Mouse (Mus musculus) hindbrain, embryonic 10.5 days (tissue): ENCODE data around the gene Ints7. TPM values are rescaled to one million over a fixed set of nuclear protein-coding genes. Genes with fewer than 3 reads are reported as not detected.

Source experiments
- DNase-seq: peaks from one replicate; pipeline ENCODE4 v3.0.0-alpha.2; 2017; ENCODE audit warnings: low spot score
- H3K27ac ChIP-seq: fragments of 300-500 bp; sonication (generic); 2 replicates; pipeline ENCODE4 v1.5.1; 2016; ENCODE audit warnings: mild to moderate bottlenecking, moderate library complexity
- H3K27me3 ChIP-seq: fragments of 300-500 bp; sonication (generic); 2 replicates; pipeline ENCODE4 v1.6.1; 2016; ENCODE audit warnings: mild to moderate bottlenecking; ENCODE audit not compliant: poor library complexity, insufficient read depth, severe bottlenecking
- H3K36me3 ChIP-seq: fragments of 300-500 bp; sonication (generic); 2 replicates; pipeline ENCODE4 v1.6.1; 2016; ENCODE audit warnings: mild to moderate bottlenecking, moderate library complexity
- H3K4me1 ChIP-seq: fragments of 300-500 bp; sonication (generic); replicated peaks from 2 replicates; pipeline ENCODE4 v1.6.1; 2016; ENCODE audit warnings: mild to moderate bottlenecking
- H3K4me3 ChIP-seq: fragments of 300-500 bp; sonication (generic); 2 replicates; pipeline ENCODE4 v1.5.1; 2016; ENCODE audit warnings: mild to moderate bottlenecking, moderate library complexity
- H3K9me3 ChIP-seq: fragments of 300-500 bp; sonication (generic); 2 replicates; pipeline ENCODE4 v1.6.1; 2016; ENCODE audit warnings: mild to moderate bottlenecking, moderate library complexity
- WGBS: fragments of 180-500 bp; shearing (Covaris S2); methylation state at CpG from one replicate; pipeline ENCODE4 v1.1.7; 2016; 5-methylcytosine and 5-hydroxymethylcytosine counted together
- polyA plus RNA-seq: library from polyadenylated mRNA; unstranded; fragments of >200 nt; fragmentation: Nextera tagmentation; extraction: Ambion mirVana; gene quantifications from 2 replicates; pipeline ENCODE4 v1.2.1, GENCODE M21; 2016

Ints7 gene
- polyA plus RNA-seq, 1 experiment from 2014 or later, result 67.4 TPM

DNA sequence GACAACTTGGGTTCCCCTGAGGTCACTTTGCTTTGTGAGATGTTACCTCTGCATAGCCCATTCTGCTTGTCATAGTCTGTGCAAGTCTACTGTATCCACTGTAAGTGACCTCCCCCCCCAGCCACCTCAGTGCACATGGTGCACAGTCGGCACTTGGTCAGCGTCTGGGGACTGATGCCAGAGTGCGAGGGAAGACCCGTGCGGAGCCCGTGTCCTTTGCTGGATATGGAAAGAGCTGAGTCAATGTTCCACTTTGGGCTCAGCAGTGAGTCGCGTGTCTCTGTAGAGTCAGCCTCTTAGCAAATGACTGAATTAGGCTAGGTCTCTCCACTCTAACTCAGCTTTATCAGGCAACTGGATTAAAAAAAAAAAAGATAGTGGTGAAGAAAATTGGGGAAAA lies 47.4 kb downstream of the Ints7 start:
- WGBS, result 97% methylated on average over 8 of the region's 8 CpGs
- Histone ChIP-seq H3K4me1 (peaks cover 8% of the 10 kb centered on the region), H3K27ac (no peak overlapping the region), H3K9me3 (no peaks in the 10 kb centered on the region), H3K27me3 (no peaks in the 10 kb centered on the region), H3K36me3 (peaks cover 62% of the 10 kb centered on the region), H3K4me3 (no peak overlapping the region)
- no peak for DNase-seq

DNA sequence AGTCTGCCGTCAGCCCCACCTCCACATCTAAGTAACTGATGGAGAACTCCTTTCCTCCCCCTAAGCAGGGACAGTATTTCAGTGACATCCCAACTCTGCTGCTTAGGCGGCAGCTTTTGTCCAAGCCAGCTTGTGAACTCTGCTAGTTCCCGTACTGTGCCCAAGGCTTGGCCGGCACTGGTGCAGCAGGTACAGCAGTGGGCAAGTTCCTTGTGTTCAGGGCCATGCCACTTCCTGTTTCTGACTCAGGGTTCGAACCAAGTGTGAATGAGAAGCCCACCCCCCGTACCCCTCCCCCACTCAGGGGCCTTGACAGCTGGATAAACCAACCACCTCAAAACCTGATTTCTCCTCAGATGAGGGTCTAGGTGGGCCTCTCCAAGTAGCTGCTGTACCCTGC lies 49.1 kb downstream of the Ints7 start:
- 75% methylated on average over 6 of the region's 6 CpGs for WGBS
- Histone ChIP-seq H3K36me3 (peaks cover 45% of the 10 kb centered on the region), H3K27me3 (no peaks in the 10 kb centered on the region), H3K27ac (no peak overlapping the region), H3K4me1 (peaks cover 14% of the 10 kb centered on the region), H3K9me3 (no peaks in the 10 kb centered on the region), H3K4me3 (no peak overlapping the region)
- DNase-seq, result no peak

DNA sequence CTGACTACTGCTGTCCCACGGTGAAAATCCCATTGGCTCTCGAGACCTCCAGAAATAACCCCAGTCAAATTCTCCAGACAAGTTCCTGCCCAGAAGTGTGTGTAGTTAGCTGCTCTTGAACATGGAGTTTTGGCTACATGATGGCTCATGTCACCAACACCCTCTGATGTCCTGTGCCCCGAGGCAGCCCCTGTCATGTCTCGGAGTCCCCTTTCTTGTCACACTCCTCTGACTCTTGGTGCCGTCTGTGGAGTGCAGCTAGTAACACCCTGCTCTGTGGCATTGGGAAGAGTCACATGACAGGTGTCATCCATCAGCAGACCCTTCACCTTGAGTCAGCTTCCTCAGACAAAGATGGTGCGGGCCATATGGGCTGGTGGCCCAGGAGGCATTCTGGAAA lies 49.6 kb downstream of the Ints7 start:
- 78% methylated on average over 6 of the region's 6 CpGs for WGBS
- Histone ChIP-seq H3K9me3 (no peaks in the 10 kb centered on the region), H3K4me1 (peaks cover 14% of the 10 kb centered on the region), H3K4me3 (no peak overlapping the region), H3K36me3 (peaks cover 40% of the 10 kb centered on the region), H3K27ac (no peak overlapping the region), H3K27me3 (no peaks in the 10 kb centered on the region)
- no peak for DNase-seq

DNA sequence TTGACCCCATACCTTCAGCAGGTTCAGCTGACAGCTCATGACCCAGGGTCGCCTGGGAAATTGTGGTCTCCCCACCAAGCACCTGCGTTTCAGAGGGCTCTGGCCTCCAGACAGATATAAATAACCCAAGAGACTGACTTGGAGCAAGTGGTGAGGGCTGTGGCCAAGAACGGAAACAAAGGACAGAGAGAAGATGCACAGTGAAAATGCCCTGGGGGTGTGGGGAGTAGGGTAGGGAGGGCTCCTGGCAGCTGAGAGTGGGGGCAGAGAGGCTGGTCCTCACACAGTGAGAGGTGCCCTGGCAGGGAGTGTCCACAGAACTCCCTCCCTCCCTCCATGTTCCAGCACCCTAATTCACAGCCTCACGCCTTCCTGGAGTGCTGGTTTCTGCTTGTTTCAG lies 50.2 kb downstream of the Ints7 start:
- H3K4me1 ChIP-seq, result peaks cover 14% of the 10 kb centered on the region
- H3K36me3 ChIP-seq, result peaks cover 34% of the 10 kb centered on the region
- H3K9me3 ChIP-seq, result no peaks in the 10 kb centered on the region
- no peak overlapping the region for H3K27ac ChIP-seq
- H3K27me3 ChIP-seq, result no peaks in the 10 kb centered on the region
- DNase-seq, result no peak
- 58% methylated on average over 4 of the region's 4 CpGs for WGBS
- no peak overlapping the region for H3K4me3 ChIP-seq

DNA sequence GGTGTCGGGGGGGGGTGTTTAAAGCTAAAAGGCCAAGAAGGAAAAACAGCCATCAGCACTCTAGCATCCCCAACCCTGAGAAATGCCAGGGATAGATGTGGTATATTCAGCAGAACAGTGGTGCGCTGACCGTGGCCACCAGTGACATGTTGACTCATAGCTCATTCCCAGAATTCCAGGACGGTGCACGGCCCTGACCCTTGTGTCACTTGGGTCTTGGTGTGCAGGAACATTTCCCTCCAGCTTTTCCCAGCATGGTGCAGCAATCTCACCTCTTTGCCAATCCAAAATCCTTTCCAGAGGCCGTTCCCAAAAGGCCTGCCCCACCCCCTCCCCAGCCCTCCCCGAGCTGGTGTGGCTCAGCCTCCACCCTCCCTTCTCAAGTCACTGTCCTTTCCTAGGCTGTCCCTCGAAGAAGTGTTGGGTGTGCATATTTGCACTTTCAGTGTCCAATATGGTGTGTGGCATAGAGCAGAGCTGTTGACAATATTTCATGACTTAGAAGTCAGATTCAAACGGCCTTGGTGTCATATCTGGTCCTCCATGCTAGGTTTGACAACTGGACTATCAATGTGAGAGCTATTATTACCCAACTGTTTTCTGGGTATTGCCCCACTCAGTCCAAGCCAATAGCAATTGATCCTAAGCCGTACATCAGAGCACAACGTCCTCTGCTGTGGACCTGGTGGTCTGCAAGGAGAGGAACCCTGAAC lies 53.2 kb downstream of the Ints7 start:
- Histone ChIP-seq H3K27ac (no peak overlapping the region), H3K9me3 (no peaks in the 10 kb centered on the region), H3K27me3 (0 out of 2 replicates have a peak, but pooled peaks cover under 1% of the 10 kb centered on the region), H3K36me3 (peaks cover 5% of the 10 kb centered on the region), H3K4me1 (peaks cover 14% of the 10 kb centered on the region), H3K4me3 (no peak overlapping the region)
- 72% methylated on average over 11 of the region's 11 CpGs for WGBS
- no peak for DNase-seq

DNA sequence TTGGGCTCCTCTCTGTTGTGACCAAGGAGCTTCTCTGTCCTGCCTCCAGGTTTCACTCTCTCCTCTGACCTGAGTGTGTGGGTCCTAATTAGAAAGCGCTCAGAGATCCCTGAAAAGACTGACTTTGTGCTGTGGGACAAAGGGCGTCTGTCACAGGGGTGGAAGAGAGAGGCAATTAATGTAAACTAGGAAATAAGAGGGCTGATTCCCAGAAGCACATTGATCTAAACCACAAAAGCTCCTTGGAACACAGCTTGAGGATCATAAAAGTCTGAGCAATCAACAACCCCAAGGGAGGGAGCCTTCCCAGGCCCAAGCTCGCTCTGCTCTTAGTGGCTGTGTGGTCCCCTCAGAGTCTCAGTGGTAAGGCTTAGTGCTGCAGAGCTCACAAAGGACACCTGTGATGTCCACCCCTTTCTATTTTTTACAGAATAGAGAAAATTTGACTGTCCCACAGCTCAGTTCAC lies 53.8 kb downstream of the Ints7 start:
- H3K4me1 ChIP-seq, result peaks cover 14% of the 10 kb centered on the region
- 0 out of 2 replicates have a peak, but pooled peaks cover 4% of the 10 kb centered on the region for H3K27me3 ChIP-seq
- DNase-seq, result no peak
- H3K27ac ChIP-seq, result no peak overlapping the region
- H3K4me3 ChIP-seq, result no peak overlapping the region
- H3K9me3 ChIP-seq, result no peaks in the 10 kb centered on the region
- WGBS, result 59% methylated on average over 3 of the region's 3 CpGs
- H3K36me3 ChIP-seq, result no peaks in the 10 kb centered on the region; the same call in 1 of the 2 replicates

DNA sequence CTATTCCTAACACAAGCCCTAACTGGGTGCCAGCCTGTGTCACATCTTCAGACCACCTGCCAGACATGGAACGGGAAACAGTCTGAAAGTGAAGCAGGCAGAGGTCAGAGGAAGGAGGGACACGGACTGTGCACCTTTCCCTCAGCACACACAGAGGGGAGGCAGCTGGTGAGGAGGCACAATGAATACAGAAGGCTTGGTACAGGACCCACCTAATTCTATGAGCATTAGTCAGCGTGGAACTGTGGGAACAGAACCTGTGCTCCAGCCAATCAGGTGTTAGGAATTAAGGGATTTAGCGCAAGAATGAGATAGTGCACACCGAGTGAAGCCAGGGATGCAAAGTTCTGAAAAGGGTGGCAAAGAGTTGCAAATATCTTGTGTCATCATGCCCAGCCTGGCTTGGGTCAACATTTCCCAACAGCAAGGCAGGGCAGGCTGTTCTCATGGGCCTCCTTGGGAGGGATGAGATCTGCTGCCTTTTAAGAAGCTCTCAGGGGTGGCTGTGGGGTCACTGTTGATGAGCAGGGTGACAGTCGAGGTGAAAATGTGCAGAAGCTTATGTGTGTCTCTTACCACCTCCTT lies 57.2 kb downstream of the Ints7 start:
- H3K4me1 ChIP-seq, result peaks cover 6% of the 10 kb centered on the region; the same call in 1 of the 2 replicates
- no peak for DNase-seq
- H3K4me3 ChIP-seq, result no peak overlapping the region
- no peaks in the 10 kb centered on the region for H3K9me3 ChIP-seq
- no peak overlapping the region for H3K27ac ChIP-seq
- 77% methylated on average over 6 of the region's 6 CpGs for WGBS
- H3K27me3 ChIP-seq, result peaks cover 9% of the 10 kb centered on the region; the same call in 1 of the 2 replicates
- H3K36me3 ChIP-seq, result no peaks in the 10 kb centered on the region

DNA sequence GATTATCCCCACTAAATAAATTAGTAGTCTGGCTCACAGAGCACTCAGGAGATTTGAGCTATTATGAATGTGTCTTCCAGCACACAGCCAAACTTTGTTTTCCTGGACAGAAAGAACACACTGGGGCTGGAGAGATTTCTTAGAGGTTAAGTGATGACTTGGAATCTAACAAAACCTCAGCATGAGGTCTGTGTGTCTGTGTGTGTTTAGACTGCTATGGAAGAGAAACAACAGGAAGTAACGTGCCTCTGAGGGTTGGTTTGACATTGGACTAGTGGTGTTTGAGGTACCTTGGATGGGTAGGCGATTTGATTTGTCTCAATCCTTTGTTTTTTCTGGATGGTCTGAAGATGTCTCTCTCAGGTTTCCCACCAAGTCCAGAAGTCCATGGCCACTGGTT lies 58.7 kb downstream of the Ints7 start:
- Histone ChIP-seq H3K9me3 (no peaks in the 10 kb centered on the region), H3K27me3 (peaks cover 24% of the 10 kb centered on the region), H3K4me3 (no peak overlapping the region), H3K36me3 (no peaks in the 10 kb centered on the region), H3K4me1 (no peaks in the 10 kb centered on the region; the same call in 1 of the 2 replicates), H3K27ac (no peak overlapping the region)
- 73% methylated on average over 2 of the region's 2 CpGs for WGBS
- no peak for DNase-seq

DNA sequence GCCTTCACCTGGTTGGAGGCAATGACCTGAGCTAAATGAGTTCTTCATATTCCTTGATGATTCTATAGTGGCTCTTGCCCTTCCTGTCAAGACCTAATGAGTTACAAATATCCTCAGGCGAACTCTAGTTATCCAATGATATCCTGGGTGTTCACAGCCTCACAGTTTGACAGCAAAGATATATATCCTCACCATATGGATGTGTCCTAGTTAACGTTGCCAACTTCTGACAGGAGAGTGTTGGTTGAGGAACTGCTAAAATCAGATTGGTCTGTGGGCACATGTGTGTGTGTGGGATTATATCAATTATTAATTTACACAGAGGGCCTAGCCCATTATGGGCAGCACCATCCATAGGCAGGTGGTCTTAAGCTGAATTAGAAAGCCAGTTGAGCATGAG lies 63.0 kb downstream of the Ints7 start:
- Histone ChIP-seq H3K27me3 (peaks cover 51% of the 10 kb centered on the region), H3K36me3 (no peaks in the 10 kb centered on the region), H3K9me3 (no peaks in the 10 kb centered on the region), H3K4me1 (peaks cover 21% of the 10 kb centered on the region), H3K27ac (no peak overlapping the region), H3K4me3 (no peak overlapping the region)
- DNase-seq, result no peak
- 94% methylated on average over 2 of the region's 2 CpGs for WGBS

DNA sequence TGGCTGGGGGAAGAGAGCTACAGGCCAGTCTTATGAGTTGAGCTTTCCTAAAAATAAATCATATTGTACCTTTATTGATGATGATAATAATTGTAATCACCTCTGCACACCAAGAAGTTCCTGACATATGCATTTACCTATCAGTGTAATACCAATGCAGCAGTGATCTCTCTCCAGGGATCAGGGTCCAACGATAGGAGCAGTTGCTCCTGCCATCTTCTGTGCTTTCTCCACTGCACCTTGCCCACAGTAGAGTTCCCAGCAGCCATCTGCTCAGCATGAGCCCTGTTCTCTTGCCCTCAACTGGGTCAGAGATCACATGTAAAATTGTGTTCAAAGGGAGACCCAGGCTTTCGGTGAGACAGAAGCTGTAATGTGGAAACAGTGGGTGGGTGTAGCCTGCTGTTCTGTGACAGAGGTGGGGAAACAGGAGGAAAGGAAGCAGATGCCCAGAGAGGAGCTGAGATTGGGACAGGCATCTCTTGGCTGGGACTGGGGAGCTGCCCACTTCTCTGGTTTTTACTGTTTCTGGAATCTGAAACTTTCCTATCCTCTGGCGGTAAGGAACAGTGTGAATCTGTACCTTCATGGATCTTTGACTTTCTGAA lies 63.9 kb downstream of the Ints7 start:
- peaks cover 56% of the 10 kb centered on the region for H3K27me3 ChIP-seq
- no peaks in the 10 kb centered on the region for H3K9me3 ChIP-seq
- no peak for DNase-seq
- WGBS, result 58% methylated on average over 3 of the region's 3 CpGs
- H3K4me1 ChIP-seq, result peaks cover 23% of the 10 kb centered on the region
- no peak overlapping the region for H3K4me3 ChIP-seq
- H3K27ac ChIP-seq, result no peak overlapping the region
- no peaks in the 10 kb centered on the region for H3K36me3 ChIP-seq

DNA sequence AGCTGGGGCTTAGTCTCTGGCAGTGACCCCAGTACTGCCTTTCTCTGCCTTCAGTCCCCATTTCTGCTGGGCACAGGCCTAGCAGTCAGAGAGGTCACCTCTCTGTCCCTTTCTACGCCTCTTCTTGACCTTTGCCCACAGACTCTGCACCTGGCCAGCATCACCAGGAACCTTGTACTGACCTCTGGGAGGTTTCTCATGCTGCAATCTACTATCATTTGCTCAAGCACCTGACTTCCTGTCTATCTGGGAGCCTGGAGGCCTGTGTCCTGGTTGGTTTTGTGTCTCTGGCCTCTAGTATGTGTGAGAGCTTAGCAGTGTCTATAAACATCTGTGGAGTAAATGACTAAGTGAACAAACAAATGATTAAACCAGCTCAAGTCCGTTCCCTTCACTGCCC lies 64.7 kb downstream of the Ints7 start:
- Histone ChIP-seq H3K9me3 (no peaks in the 10 kb centered on the region), H3K27ac (no peak overlapping the region; the same call in 1 of the 2 replicates), H3K4me1 (peaks cover 27% of the 10 kb centered on the region), H3K27me3 (peaks cover 64% of the 10 kb centered on the region), H3K4me3 (no peak overlapping the region), H3K36me3 (no peaks in the 10 kb centered on the region)
- WGBS, result 69% methylated on average over 2 of the region's 2 CpGs
- DNase-seq, result no peak

DNA sequence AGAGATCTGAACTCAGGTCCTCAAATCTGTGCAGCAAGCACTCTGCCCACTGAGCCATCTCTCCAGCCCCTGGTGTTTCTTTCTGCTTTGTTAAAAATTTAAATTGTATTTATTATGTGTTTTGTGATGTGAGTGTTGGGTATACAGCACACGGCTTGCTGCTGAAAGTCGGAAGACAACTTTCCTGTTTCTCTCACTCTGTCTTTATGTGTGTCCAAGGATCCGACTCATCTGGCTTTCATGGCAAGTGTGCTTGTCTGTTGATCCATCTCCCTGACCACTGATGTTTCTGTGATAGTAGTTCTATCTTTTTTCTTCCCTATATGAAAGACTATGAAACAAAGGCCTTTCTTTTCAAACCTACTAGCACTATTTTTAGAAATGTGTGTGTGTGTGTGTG lies 65.4 kb downstream of the Ints7 start:
- 64% methylated on average over 3 of the region's 3 CpGs for WGBS
- Histone ChIP-seq H3K36me3 (no peaks in the 10 kb centered on the region), H3K27me3 (peaks cover 69% of the 10 kb centered on the region)

DNA sequence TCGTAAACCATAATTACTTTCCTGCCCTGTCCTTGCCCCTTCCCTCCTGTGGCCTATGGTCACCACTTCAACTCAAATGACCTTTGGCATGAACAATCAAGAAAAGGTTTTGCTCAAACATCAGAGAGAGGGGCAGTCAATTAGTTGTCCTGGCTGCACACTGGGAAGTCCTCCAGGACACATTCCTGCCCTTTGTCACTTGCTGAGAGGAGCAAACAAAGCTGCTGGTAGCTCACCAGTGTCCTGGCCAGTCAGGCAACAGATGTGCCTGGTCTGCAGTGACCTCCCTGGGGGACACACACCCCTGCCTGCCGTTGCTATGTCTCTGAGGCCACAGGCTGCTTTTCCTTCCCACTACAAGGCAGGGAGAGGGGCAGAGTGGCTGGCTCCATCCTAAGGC lies 66.0 kb downstream of the Ints7 start:
- DNase-seq, result peak; percentile 60
- H3K27ac ChIP-seq, result peak overlapping the region; percentile 46; the same call in 1 of the 2 replicates
- H3K27me3 ChIP-seq, result peaks cover 69% of the 10 kb centered on the region
- WGBS, result 0% methylated on average over 2 of the region's 2 CpGs
- no peaks in the 10 kb centered on the region for H3K36me3 ChIP-seq
- H3K9me3 ChIP-seq, result no peaks in the 10 kb centered on the region
- peaks cover 32% of the 10 kb centered on the region for H3K4me1 ChIP-seq
- no peak overlapping the region for H3K4me3 ChIP-seq

More for the DNA sequence above, 65.4 kb downstream of the Ints7 start:
- Histone ChIP-seq H3K9me3 (no peaks in the 10 kb centered on the region), H3K27ac (no peak overlapping the region), H3K4me1 (peaks cover 29% of the 10 kb centered on the region), H3K4me3 (no peak overlapping the region)
- DNase-seq, result no peak
